Mouse (Mus musculus): ENCODE results near the gene Cnnm2. TPM values are rescaled to one million over a fixed set of nuclear protein-coding genes. Genes with fewer than 3 reads are reported as not detected.

Gene Cnnm2
- polyA plus RNA-seq, 1 experiment, result 16.0 TPM

- Histone ChIP-seq H3K4me3 (ENCODE audit: insufficient read depth, low read length) (no peak overlapping the region), H3K4me1 (ENCODE audit: control insufficient read depth, insufficient read depth, low read length) (no peaks in the 10 kb centered on the region), H3K27ac (ENCODE audit: insufficient read depth, low read depth, low read length) (no peak overlapping the region)
- TF ChIP-seq CTCF (IDR thresholded peaks at IDR 0.05; ENCODE audit: low read depth, low read length) (no peak), POLR2A (IDR thresholded peaks at IDR 0.05; ENCODE audit: borderline replicate concordance, low read depth, low read length) (no peak)
These were observed 126.6 kb downstream of the Cnnm2 start for GRCm38 (mm10) chr19:46887811-46888527.

- TF ChIP-seq CTCF (IDR thresholded peaks at IDR 0.05; ENCODE audit: low read depth, low read length), result no peak
- no peak for TF ChIP-seq POLR2A (IDR thresholded peaks at IDR 0.05; ENCODE audit: borderline replicate concordance, low read depth, low read length)
- Histone ChIP-seq H3K4me3 (ENCODE audit: insufficient read depth, low read length) (no peak overlapping the region), H3K27ac (ENCODE audit: insufficient read depth, low read depth, low read length) (no peak overlapping the region), H3K4me1 (ENCODE audit: control insufficient read depth, insufficient read depth, low read length) (no peaks in the 10 kb centered on the region)
These were observed 128.3 kb downstream of the Cnnm2 start for GRCm38 (mm10) chr19:46889666-46890065.

GRCm38 (mm10) chr19:46890657-46891056 lies 129.3 kb downstream of the Cnnm2 start:
- TF ChIP-seq CTCF (IDR thresholded peaks at IDR 0.05; ENCODE audit: low read depth, low read length), result no peak
- no peak for TF ChIP-seq POLR2A (IDR thresholded peaks at IDR 0.05; ENCODE audit: borderline replicate concordance, low read depth, low read length)
- Histone ChIP-seq H3K4me3 (ENCODE audit: insufficient read depth, low read length) (no peak overlapping the region), H3K27ac (ENCODE audit: insufficient read depth, low read depth, low read length) (no peak overlapping the region), H3K4me1 (ENCODE audit: control insufficient read depth, insufficient read depth, low read length) (no peaks in the 10 kb centered on the region)

- Histone ChIP-seq H3K4me1 (ENCODE audit: control insufficient read depth, insufficient read depth, low read length) (no peaks in the 10 kb centered on the region), H3K4me3 (ENCODE audit: insufficient read depth, low read length) (no peak overlapping the region), H3K27ac (ENCODE audit: insufficient read depth, low read depth, low read length) (no peak overlapping the region)
- TF ChIP-seq CTCF (IDR thresholded peaks at IDR 0.05; ENCODE audit: low read depth, low read length) (no peak), POLR2A (IDR thresholded peaks at IDR 0.05; ENCODE audit: borderline replicate concordance, low read depth, low read length) (no peak)
These were observed 131.5 kb downstream of the Cnnm2 start for GRCm38 (mm10) chr19:46892856-46893255.

GRCm38 (mm10) chr19:46893484-46893883 lies 132.1 kb downstream of the Cnnm2 start:
- TF ChIP-seq CTCF (IDR thresholded peaks at IDR 0.05; ENCODE audit: low read depth, low read length) (no peak), POLR2A (IDR thresholded peaks at IDR 0.05; ENCODE audit: borderline replicate concordance, low read depth, low read length) (no peak)
- H3K4me1 ChIP-seq (ENCODE audit: control insufficient read depth, insufficient read depth, low read length), result no peaks in the 10 kb centered on the region
- H3K27ac ChIP-seq (ENCODE audit: insufficient read depth, low read depth, low read length), result no peak overlapping the region
- no peak overlapping the region for H3K4me3 ChIP-seq (ENCODE audit: insufficient read depth, low read length)

- Histone ChIP-seq H3K4me1 (ENCODE audit: control insufficient read depth, insufficient read depth, low read length) (peaks cover 21% of the 10 kb centered on the region), H3K4me3 (ENCODE audit: insufficient read depth, low read length) (no peak overlapping the region), H3K27ac (ENCODE audit: insufficient read depth, low read depth, low read length) (no peak overlapping the region)
- TF ChIP-seq POLR2A (IDR thresholded peaks at IDR 0.05; ENCODE audit: borderline replicate concordance, low read depth, low read length) (no peak), CTCF (IDR thresholded peaks at IDR 0.05; ENCODE audit: low read depth, low read length) (peak; percentile 26; the same call in 1 of the 2 replicates)
These were observed 135.7 kb downstream of the Cnnm2 start for GRCm38 (mm10) chr19:46897135-46897534.

- TF ChIP-seq CTCF (IDR thresholded peaks at IDR 0.05; ENCODE audit: low read depth, low read length) (no peak), POLR2A (IDR thresholded peaks at IDR 0.05; ENCODE audit: borderline replicate concordance, low read depth, low read length) (no peak)
- H3K4me3 ChIP-seq (ENCODE audit: insufficient read depth, low read length), result no peak overlapping the region
- H3K4me1 ChIP-seq (ENCODE audit: control insufficient read depth, insufficient read depth, low read length), result peaks cover 28% of the 10 kb centered on the region
- H3K27ac ChIP-seq (ENCODE audit: insufficient read depth, low read depth, low read length), result no peak overlapping the region
These were observed 136.8 kb downstream of the Cnnm2 start for GRCm38 (mm10) chr19:46898222-46898621.

GRCm38 (mm10) chr19:46899306-46899705 lies 137.9 kb downstream of the Cnnm2 start:
- TF ChIP-seq POLR2A (IDR thresholded peaks at IDR 0.05; ENCODE audit: borderline replicate concordance, low read depth, low read length) (no peak), CTCF (IDR thresholded peaks at IDR 0.05; ENCODE audit: low read depth, low read length) (no peak)
- H3K4me3 ChIP-seq (ENCODE audit: insufficient read depth, low read length), result no peak overlapping the region
- peak overlapping the region; percentile 9 for H3K27ac ChIP-seq (ENCODE audit: insufficient read depth, low read depth, low read length)

GRCm38 (mm10) chr19:46899871-46900270 lies 138.5 kb downstream of the Cnnm2 start:
- Histone ChIP-seq H3K27ac (ENCODE audit: insufficient read depth, low read depth, low read length) (peak overlapping the region; percentile 3; the same call in 1 of the 2 replicates), H3K4me1 (ENCODE audit: control insufficient read depth, insufficient read depth, low read length) (peaks cover 28% of the 10 kb centered on the region), H3K4me3 (ENCODE audit: insufficient read depth, low read length) (no peak overlapping the region)
- TF ChIP-seq POLR2A (IDR thresholded peaks at IDR 0.05; ENCODE audit: borderline replicate concordance, low read depth, low read length), result no peak
- TF ChIP-seq CTCF (IDR thresholded peaks at IDR 0.05; ENCODE audit: low read depth, low read length), result no peak

More at GRCm38 (mm10) chr19:46899306-46899705, 137.9 kb downstream of the Cnnm2 start:
- peaks cover 28% of the 10 kb centered on the region for H3K4me1 ChIP-seq (ENCODE audit: control insufficient read depth, insufficient read depth, low read length)

- no peak overlapping the region for H3K4me3 ChIP-seq (ENCODE audit: insufficient read depth, low read length)
- H3K27ac ChIP-seq (ENCODE audit: insufficient read depth, low read depth, low read length), result no peak overlapping the region
- peaks cover 28% of the 10 kb centered on the region for H3K4me1 ChIP-seq (ENCODE audit: control insufficient read depth, insufficient read depth, low read length)
- no peak for TF ChIP-seq CTCF (IDR thresholded peaks at IDR 0.05; ENCODE audit: low read depth, low read length)
- no peak for TF ChIP-seq POLR2A (IDR thresholded peaks at IDR 0.05; ENCODE audit: borderline replicate concordance, low read depth, low read length)
These were observed 139.4 kb downstream of the Cnnm2 start for GRCm38 (mm10) chr19:46900786-46901185.

All from bone marrow macrophage, adult 2 months (primary cell).